Mouse (Mus musculus) cerebellum, adult 2 months (tissue): ENCODE measurements around the gene Fam83g.

ENCODE experiments used
- CTCF ChIP-seq: fragments of 200-500 bp; IDR thresholded peaks from 2 replicates; pipeline ENCODE4 v1.5.1; 2011; ENCODE audit warnings: low read depth, mild to moderate bottlenecking, control low read depth, low read length, moderate library complexity, borderline replicate concordance; ENCODE audit not compliant: insufficient read depth
- POLR2A ChIP-seq: fragments of 200-500 bp; IDR thresholded peaks from 2 replicates; pipeline ENCODE4 v1.6.1; 2011; ENCODE audit warnings: low read length, control low read depth, borderline replicate concordance; ENCODE audit not compliant: insufficient read depth

GRCm38 (mm10) chr11:61701696-61702095, 17.8 kb downstream of the Fam83g start:
- no peak for TF ChIP-seq CTCF
- TF ChIP-seq POLR2A, result no peak
